Mouse (Mus musculus): ENCODE measurements around the gene Nxf2.
"Not testable (repeated sequence)": the region's sequence is repeated elsewhere in the genome, so short reads cannot be mapped to it uniquely, and the experiment has no call there.

Nxf2 gene

GRCm38 (mm10) chrX:134964546-134964945, at the start of gene Nxf2:
Nxf2 (minus strand) TSS chrX:134964754.
- no peak for DNase-seq (ENCODE audit: low spot score)

DNA sequence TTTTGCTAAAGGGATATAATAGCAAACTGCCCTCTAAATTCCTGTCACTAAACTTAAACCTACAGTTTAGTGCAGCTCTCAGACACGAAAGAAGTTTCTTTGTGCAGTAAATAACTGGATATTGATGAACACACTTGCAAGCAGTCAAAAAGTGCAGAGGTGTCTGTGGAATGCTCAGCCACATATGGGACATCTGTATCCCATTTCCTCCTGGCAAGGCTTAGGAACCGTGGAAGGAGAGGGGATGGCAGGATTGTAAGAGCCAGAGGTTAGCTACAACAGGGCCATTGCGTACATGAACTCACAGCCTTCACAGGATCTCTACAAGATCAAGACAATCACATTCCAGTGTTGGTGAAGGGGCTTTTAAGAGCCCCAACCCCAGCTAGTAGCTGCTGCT, 46.8 kb upstream of the Nxf2 start:
- no peak for DNase-seq (ENCODE audit: low spot score)

DNA sequence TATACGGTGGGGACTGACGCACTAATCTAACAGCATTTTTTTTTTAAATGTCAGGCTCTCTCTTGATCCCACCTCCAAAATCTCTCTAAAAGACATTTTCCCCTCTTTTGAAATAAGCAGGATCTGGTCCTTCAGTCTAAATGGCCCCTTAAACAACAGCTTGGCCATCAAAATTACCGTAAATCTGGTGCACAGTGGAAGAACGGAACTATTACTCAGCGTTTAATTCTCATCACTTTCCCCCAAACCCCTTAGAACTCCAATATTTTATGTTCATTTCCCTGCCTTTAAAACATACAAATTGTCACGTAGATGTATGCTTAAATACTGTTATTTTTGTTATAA, 44.9 kb upstream of the Nxf2 start:
- no peak for DNase-seq (ENCODE audit: low spot score)

DNA sequence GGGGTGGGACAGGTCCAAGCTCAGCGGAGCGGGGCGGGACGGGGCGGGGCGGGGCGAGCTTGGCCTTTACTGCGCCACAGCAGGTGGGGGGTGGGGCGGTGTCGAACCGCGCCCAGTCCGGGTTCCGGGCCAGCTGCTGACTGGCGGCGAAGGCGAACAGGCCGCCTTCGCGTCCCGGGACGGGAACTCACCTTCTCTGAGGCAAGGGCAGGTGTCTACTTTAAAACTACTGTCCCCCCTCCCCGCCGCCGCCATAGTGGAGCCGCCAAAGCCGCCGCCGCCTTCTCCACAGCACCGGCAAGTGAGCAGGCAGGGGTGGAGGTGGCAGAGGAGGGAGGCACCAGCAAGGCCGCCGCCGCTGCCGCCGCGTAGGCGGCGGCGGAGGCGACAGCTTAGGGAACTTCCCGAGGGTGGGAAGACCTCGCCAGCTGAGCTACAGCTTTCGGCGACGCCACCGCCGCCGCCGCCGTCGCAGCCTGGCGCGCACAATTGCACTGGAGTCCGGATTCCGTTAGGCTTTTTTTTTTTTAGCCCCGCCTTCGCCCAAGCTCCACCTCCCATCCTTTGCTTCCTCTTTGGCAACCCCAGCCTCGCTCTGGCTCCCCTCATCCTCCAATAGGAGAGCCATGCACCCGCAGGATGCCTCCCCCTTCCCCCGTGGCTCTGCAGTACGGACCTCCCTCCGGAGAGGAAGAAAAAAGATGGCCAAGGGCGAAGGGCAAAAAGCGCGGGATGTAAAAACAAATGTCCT, 44.3 kb upstream of the Nxf2 start, which contains the start of gene Zmat1:
Gene Zmat1, minus strand, starts transcription at position 490 of the 751 bp plus-strand sequence.
- peak; percentile 63 for DNase-seq (ENCODE audit: low spot score)

DNA sequence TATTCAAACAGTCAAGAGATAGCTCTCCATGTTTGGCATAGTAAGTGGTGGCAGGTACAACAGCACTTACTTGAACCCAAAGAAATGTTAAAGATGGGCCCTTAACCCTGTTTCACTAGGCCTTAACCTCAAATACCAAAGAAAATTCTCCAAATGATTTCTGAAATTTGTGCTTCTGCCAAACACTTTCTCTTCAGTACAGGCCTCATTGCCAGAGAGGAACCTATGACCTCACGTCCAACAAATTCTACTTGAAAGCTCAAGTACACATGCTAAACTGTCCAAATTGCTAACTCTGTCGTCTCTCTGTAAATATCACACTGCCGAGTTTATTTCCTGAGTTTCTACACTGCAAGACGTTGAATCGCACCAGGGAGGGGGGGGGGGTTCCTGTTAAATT, 43.5 kb upstream of the Nxf2 start:
- DNase-seq (ENCODE audit: low spot score): no peak

GRCm38 (mm10) chrX:134963305-134964094, 1.1 kb downstream of the Nxf2 start:
- DNase-seq (ENCODE audit: low spot score): peak; percentile 2

- DNase-seq (ENCODE audit: low spot score): peak; percentile 24
Measured at GRCm38 (mm10) chrX:134930361-134930760, 34.2 kb downstream of the Nxf2 start.

GRCm38 (mm10) chrX:134929927-134930326, 34.6 kb downstream of the Nxf2 start:
- no peak for DNase-seq (ENCODE audit: low spot score)

DNA sequence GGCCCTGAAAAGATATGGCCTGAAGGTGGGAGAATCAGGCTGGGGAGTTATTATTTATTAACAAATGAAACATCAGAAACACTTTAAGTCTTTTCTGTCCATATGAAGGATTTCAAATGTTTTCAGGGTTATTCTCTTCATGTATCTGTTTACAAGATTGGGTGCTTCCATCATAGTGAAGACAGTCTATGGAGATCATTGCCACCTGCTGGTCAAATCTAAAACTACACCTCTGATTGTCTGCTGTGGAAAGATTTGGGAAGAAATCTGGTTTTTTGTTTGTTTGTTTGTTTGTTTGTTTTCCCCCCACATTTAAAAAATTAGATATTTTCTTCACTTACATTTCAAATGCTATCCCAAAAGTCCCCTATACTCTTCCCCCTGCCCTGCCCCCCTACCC, 39.5 kb downstream of the Nxf2 start:
- DNase-seq (ENCODE audit: low spot score): peak; percentile 25

GRCm38 (mm10) chrX:134923675-134924424, 40.7 kb downstream of the Nxf2 start:
- no peak for DNase-seq (ENCODE audit: low spot score)

- no peak for DNase-seq (ENCODE audit: low spot score)
Measured at GRCm38 (mm10) chrX:134919220-134919619, 45.3 kb downstream of the Nxf2 start.

GRCm38 (mm10) chrX:134915745-134916144, 48.8 kb downstream of the Nxf2 start:
- DNase-seq (ENCODE audit: low spot score): no peak

DNA sequence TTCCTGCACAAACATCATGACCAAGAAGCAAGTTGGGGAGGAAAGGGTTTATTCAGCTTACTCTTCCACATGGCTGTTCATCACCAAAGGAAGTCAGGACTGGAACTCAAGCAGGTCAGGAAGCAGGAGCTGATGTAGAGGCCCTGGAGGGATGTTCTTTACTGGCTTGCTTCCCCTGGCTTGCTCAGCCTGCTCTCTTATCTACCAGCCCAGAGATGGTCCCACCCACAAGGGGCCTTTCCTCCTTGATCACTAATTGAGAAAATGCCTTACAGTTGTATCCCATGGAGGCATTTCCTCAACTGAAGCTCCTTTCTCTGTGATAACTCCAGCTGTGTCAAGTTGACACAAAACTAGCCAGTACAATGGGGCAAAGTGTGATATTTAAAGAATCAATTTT, 49.2 kb downstream of the Nxf2 start:
- not testable (repeated sequence) for DNase-seq (ENCODE audit: low spot score)

GRCm38 (mm10) chrX:134914851-134915250, 49.7 kb downstream of the Nxf2 start:
- no peak for DNase-seq (ENCODE audit: low spot score)

DNA sequence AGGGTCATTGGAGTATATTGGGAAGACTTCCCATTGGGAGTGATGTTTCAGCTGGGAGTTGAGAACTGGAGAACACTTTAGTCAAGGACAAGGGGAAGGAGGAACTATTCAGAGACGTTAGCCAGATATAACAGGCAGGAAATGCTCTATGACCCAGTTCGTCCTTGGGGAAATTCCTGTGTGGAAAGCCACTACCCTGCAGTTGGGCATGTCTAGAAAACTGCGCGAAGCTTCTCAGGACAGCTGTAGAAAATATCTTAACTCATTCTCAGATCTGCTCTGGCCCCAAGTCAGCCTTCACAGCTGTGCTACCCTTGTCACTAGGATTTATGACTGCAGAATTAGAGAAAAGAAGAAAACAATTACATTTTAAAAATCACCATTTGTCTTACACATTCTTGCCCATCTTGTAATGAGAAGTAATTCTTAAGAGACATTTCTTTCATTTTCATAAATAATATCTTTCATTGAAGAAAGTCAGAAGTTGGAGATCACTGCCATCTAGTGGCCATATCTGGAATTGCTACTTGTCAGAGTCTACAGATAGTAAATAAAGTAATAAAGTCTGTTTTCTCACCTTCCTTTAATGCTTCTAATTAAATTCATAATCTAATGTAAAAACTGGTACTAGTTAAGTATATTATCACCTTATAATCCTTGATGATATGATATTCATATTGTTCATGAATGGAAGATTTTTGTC, 51.2 kb downstream of the Nxf2 start:
- peak; percentile 15 for DNase-seq (ENCODE audit: low spot score)

DNA sequence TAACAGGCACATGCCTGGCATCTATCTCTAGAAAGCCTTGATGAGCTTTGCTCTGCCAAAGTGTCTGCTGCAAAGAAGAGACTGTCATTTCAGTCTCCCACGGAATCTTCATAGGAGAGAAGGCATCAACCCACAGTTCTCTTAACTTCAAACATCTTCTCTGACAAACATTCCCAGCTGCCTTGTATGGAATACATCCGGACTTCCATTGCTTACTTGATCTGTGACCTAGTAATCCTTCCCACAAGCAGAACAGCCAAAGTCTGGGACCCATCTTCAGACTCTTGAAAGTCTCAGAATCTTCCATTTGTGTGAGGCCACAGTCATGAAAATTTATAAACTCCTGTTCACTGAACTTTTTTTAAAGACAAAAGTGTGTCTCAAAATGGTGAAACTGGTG, 51.7 kb downstream of the Nxf2 start:
- DNase-seq (ENCODE audit: low spot score): no peak

DNA sequence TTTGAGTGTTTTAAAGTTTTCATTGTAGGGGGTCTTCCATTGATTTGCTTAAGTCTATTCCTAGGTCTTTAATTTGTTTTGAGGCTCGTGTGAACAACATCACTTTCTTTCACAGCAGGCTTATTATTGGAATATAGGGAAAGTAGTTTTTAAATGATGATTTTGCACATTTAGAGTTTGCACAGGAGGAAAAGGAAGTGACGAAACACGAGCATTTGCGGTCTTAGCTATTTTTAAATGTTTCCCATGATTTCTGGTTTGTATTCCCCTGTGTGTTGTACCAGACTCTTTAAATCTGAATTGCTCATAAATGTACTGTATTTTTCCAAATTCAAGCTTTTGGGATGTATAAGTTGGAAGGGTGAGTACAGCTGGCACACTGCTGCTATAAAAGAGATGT, 54.2 kb downstream of the Nxf2 start:
- no peak for DNase-seq (ENCODE audit: low spot score)

All from ovary, postnatal 14 days (tissue).